Mouse (Mus musculus) heart, embryonic 14.5 days (tissue): Measurements from ENCODE around the gene Gm8237. TPM values are rescaled to one million over a fixed set of nuclear protein-coding genes. Genes with fewer than 3 reads are reported as not detected.
"Not testable (repeated sequence)": the region's sequence is repeated elsewhere in the genome, so short reads cannot be mapped to it uniquely, and the experiment has no call there.

ENCODE experiments used
- ATAC-seq: fragments of 200-750 bp; cut with Nextera tagmentation; 2 replicates; pipeline ENCODE4 v1.8.0; 2017; ENCODE audit warnings: low read depth, moderate TSS enrichment; ENCODE audit not compliant: insufficient number of reproducible peaks, insufficient read depth, low FRiP score
- H3K27ac ChIP-seq, 2 experiments: fragments of 200-500 bp in 1 of 2; fragments of 300-500 bp in 1 of 2; sonication (generic) in 1 of 2; replicated peaks in 1 of 2; 2 replicates each; pipeline ENCODE4 v1.5.1; 2012 to 2014; ENCODE audit warnings: low read depth in 2 of 2, low read length in 2 of 2, control low read depth in 1 of 2, mild to moderate bottlenecking in 1 of 2, mixed read lengths in 1 of 2; ENCODE audit not compliant: control insufficient read depth in 1 of 2, insufficient read depth in 1 of 2
- H3K27me3 ChIP-seq: fragments of 300-500 bp; sonication (generic); 2 replicates; pipeline ENCODE4 v1.6.1; 2014; ENCODE audit warnings: mild to moderate bottlenecking, low read length, control low read depth; ENCODE audit not compliant: control insufficient read depth, insufficient read depth
- H3K36me3 ChIP-seq: fragments of 300-500 bp; sonication (generic); 2 replicates; pipeline ENCODE4 v1.6.1; 2014; ENCODE audit warnings: mild to moderate bottlenecking, control low read depth, low read length, mixed read lengths; ENCODE audit not compliant: control insufficient read depth, insufficient read depth
- H3K4me1 ChIP-seq, 2 experiments: fragments of 200-500 bp in 1 of 2; fragments of 300-500 bp in 1 of 2; sonication (generic) in 1 of 2; 2 replicates each; pipeline ENCODE4 v1.6.1; 2012 to 2014; ENCODE audit warnings: low read length in 2 of 2, control low read depth in 1 of 2, mixed read lengths in 1 of 2; ENCODE audit not compliant: control insufficient read depth in 2 of 2, insufficient read depth in 2 of 2
- H3K4me2 ChIP-seq: fragments of 300-500 bp; sonication (generic); 2 replicates; pipeline ENCODE4 v1.6.1; 2014; ENCODE audit warnings: mild to moderate bottlenecking, low read length
- H3K4me3 ChIP-seq, 2 experiments: fragments of 200-500 bp in 1 of 2; fragments of 300-500 bp in 1 of 2; sonication (generic) in 1 of 2; 2 replicates each; pipeline ENCODE4 v1.5.1; 2012 to 2014; ENCODE audit warnings: low read length in 2 of 2, mild to moderate bottlenecking in 2 of 2, control low read depth in 1 of 2, low read depth in 1 of 2, moderate library complexity in 1 of 2; ENCODE audit not compliant: control insufficient read depth in 1 of 2, insufficient read depth in 1 of 2
- H3K9ac ChIP-seq: fragments of 300-500 bp; sonication (generic); 2 replicates; pipeline ENCODE4 v1.6.1; 2014; ENCODE audit warnings: mild to moderate bottlenecking, low read length
- H3K9me3 ChIP-seq: fragments of 300-500 bp; sonication (generic); 2 replicates; pipeline ENCODE4 v1.6.1; 2016; ENCODE audit warnings: low read length, control low read depth; ENCODE audit not compliant: control insufficient read depth
- WGBS: fragments of 180-500 bp; shearing (Covaris S2); extraction: QIAGEN DNeasy Blood & Tissue Kit; methylation state at CpG from one replicate; pipeline ENCODE4 v1.1.7; 2014; 5-methylcytosine and 5-hydroxymethylcytosine counted together
- polyA plus RNA-seq: library from polyadenylated mRNA; unstranded; fragments of >200 nt; fragmentation: Nextera tagmentation; extraction: Ambion mirVana; gene quantifications from 2 replicates; pipeline ENCODE4 v1.2.1, GENCODE M21; 2014

Gene Gm8237
- polyA plus RNA-seq = not detected in 2 replicates

- Histone ChIP-seq H3K4me2 (peak within 1 kb of the TSS; percentile 64), H3K4me3 (peak within 1 kb of the TSS; percentile 30 to 32)
- H3K27ac ChIP-seq, H3K4me1 ChIP-seq, H3K36me3 ChIP-seq, H3K9me3 ChIP-seq, ATAC-seq, H3K9ac ChIP-seq, H3K27me3 ChIP-seq: not testable (repeated sequence)
- 5% methylated on average over 8 of the region's 22 CpGs for WGBS
These were observed at the start of gene Gm8237 for GRCm38 (mm10) chr14:5880241-5880640. Gm8237 (minus strand) TSS chr14:5880382.

GRCm38 (mm10) chr14:5923276-5923675 lies 43.1 kb upstream of the Gm8237 start:
- not testable (repeated sequence) for H3K9ac ChIP-seq, H3K9me3 ChIP-seq, H3K36me3 ChIP-seq, H3K4me2 ChIP-seq, ATAC-seq, H3K4me3 ChIP-seq, H3K27me3 ChIP-seq, H3K4me1 ChIP-seq, H3K27ac ChIP-seq
- 65% methylated on average over 7 of the region's 7 CpGs for WGBS

- H3K9me3 ChIP-seq, H3K27ac ChIP-seq, H3K36me3 ChIP-seq, H3K27me3 ChIP-seq, ATAC-seq, H3K4me3 ChIP-seq, H3K9ac ChIP-seq, H3K4me2 ChIP-seq, H3K4me1 ChIP-seq: not testable (repeated sequence)
- WGBS = 83% methylated on average over 4 of the region's 4 CpGs
These were observed 38.3 kb upstream of the Gm8237 start for GRCm38 (mm10) chr14:5918330-5918942.

GRCm38 (mm10) chr14:5913701-5914100 lies 33.5 kb upstream of the Gm8237 start:
- not testable (repeated sequence) for H3K4me2 ChIP-seq, H3K27me3 ChIP-seq
- 75% methylated on average over 2 of the region's 2 CpGs for WGBS

GRCm38 (mm10) chr14:5879791-5880190 lies 391 bp downstream of the Gm8237 start:
- H3K9me3 ChIP-seq, H3K27ac ChIP-seq, H3K9ac ChIP-seq, H3K27me3 ChIP-seq, H3K36me3 ChIP-seq, ATAC-seq, H3K4me1 ChIP-seq: not testable (repeated sequence)
- Histone ChIP-seq H3K4me3 (peak overlapping the region; percentile 30 to 32), H3K4me2 (peak overlapping the region; percentile 64)
- 2% methylated on average over 17 of the region's 28 CpGs for WGBS

More at GRCm38 (mm10) chr14:5913701-5914100, 33.5 kb upstream of the Gm8237 start:
- H3K27ac ChIP-seq, H3K4me3 ChIP-seq, H3K36me3 ChIP-seq, H3K4me1 ChIP-seq, H3K9me3 ChIP-seq, ATAC-seq, H3K9ac ChIP-seq: not testable (repeated sequence)

- 13% methylated on average over 4 of the region's 11 CpGs for WGBS
- H3K4me1 ChIP-seq, H3K9ac ChIP-seq, H3K27ac ChIP-seq, H3K4me3 ChIP-seq, ATAC-seq, H3K27me3 ChIP-seq, H3K4me2 ChIP-seq, H3K36me3 ChIP-seq, H3K9me3 ChIP-seq: not testable (repeated sequence)
These were observed 1.0 kb downstream of the Gm8237 start for GRCm38 (mm10) chr14:5879136-5879535.

- H3K9me3 ChIP-seq, ATAC-seq, H3K27me3 ChIP-seq, H3K27ac ChIP-seq, H3K4me1 ChIP-seq, H3K9ac ChIP-seq, H3K4me3 ChIP-seq, H3K36me3 ChIP-seq, H3K4me2 ChIP-seq: not testable (repeated sequence)
- 70% methylated on average over 3 of the region's 3 CpGs for WGBS
These were observed 24.3 kb downstream of the Gm8237 start for GRCm38 (mm10) chr14:5855911-5856310.

GRCm38 (mm10) chr14:5830229-5830628 lies 50.0 kb downstream of the Gm8237 start, which contains the start of gene Gm3424:
Gm3424 (minus strand) TSS chr14:5830329.
- not testable (repeated sequence) for H3K4me1 ChIP-seq, H3K9me3 ChIP-seq, H3K4me3 ChIP-seq, H3K9ac ChIP-seq, ATAC-seq, H3K27me3 ChIP-seq, H3K36me3 ChIP-seq, H3K4me2 ChIP-seq, H3K27ac ChIP-seq
- WGBS = no CpG with 5 or more reads among the region's 3 CpGs
